Mouse (Mus musculus) liver, adult 2 months (tissue): Measurements from ENCODE around the gene Krtap14. TPM values are rescaled to one million over a fixed set of nuclear protein-coding genes. Genes with fewer than 3 reads are reported as not detected.

Experiments used
- DNase-seq: peaks from one replicate; pipeline ENCODE4 v3.0.0-alpha.2; 2011; ENCODE audit warnings: low read depth, low spot score; ENCODE audit errors: extremely low read depth
- H3K27ac ChIP-seq: fragments of 200-500 bp; replicated peaks from 2 replicates; pipeline ENCODE4 v1.5.1; 2012; ENCODE audit warnings: low read depth, mild to moderate bottlenecking, control low read depth, inconsistent platforms, low read length; ENCODE audit not compliant: insufficient read depth
- H3K27me3 ChIP-seq: fragments of 200-500 bp; 2 replicates; pipeline ENCODE4 v1.6.1; 2012; ENCODE audit warnings: mild to moderate bottlenecking, moderate library complexity, low read length, inconsistent platforms; ENCODE audit not compliant: control insufficient read depth, insufficient read depth
- H3K36me3 ChIP-seq: fragments of 200-500 bp; 2 replicates; pipeline ENCODE4 v1.6.1; 2012; ENCODE audit warnings: low read length, inconsistent platforms; ENCODE audit not compliant: control insufficient read depth, insufficient read depth
- H3K4me1 ChIP-seq: fragments of 200-500 bp; 2 replicates; pipeline ENCODE4 v1.6.1; 2011; ENCODE audit warnings: low read length; ENCODE audit not compliant: control insufficient read depth, insufficient read depth
- H3K4me3 ChIP-seq: fragments of 200-500 bp; 2 replicates; pipeline ENCODE4 v1.5.1; 2011; ENCODE audit warnings: low read depth, mild to moderate bottlenecking, control low read depth, low read length, moderate library complexity; ENCODE audit not compliant: insufficient read depth
- H3K79me2 ChIP-seq: fragments of 200-500 bp; 2 replicates; pipeline ENCODE4 v1.6.1; 2012; ENCODE audit warnings: inconsistent platforms, mild to moderate bottlenecking, low read length, moderate library complexity; ENCODE audit not compliant: control insufficient read depth, insufficient read depth
- H3K9ac ChIP-seq: fragments of 200-500 bp; 2 replicates; pipeline ENCODE4 v1.6.1; 2012; ENCODE audit warnings: low read depth, mild to moderate bottlenecking, control low read depth, inconsistent platforms, low read length
- CTCF ChIP-seq: fragments of 200-500 bp; IDR thresholded peaks from 2 replicates; pipeline ENCODE4 v1.5.1; 2011; ENCODE audit warnings: low read depth, low read length, control low read depth
- POLR2A ChIP-seq: fragments of 200-500 bp; IDR thresholded peaks from 2 replicates; pipeline ENCODE4 v1.6.1; 2011; ENCODE audit warnings: low read length, control low read depth; ENCODE audit not compliant: insufficient read depth; ENCODE audit errors: extremely low read depth
- WGBS: fragments of 180-500 bp; shearing (Covaris S2); methylation state at CpG from one replicate; pipeline ENCODE4 v1.1.7; 2018; 5-methylcytosine and 5-hydroxymethylcytosine counted together
- polyA plus RNA-seq: library from polyadenylated mRNA; depleted of rRNA; stranded (reverse); fragments of >200 nt; gene quantifications from 2 replicates; pipeline ENCODE4 v1.2.3, GENCODE M21; 2012; rRNA removed
- total RNA-seq: library from RNA; depleted of rRNA; stranded (reverse); fragments of >200 nt; gene quantifications from 2 replicates; pipeline ENCODE4 v1.2.3, GENCODE M21; 2014; rRNA removed

The Krtap14 gene
- total RNA-seq (not detected in 2 replicates), polyA plus RNA-seq (not detected in 2 replicates)

DNA sequence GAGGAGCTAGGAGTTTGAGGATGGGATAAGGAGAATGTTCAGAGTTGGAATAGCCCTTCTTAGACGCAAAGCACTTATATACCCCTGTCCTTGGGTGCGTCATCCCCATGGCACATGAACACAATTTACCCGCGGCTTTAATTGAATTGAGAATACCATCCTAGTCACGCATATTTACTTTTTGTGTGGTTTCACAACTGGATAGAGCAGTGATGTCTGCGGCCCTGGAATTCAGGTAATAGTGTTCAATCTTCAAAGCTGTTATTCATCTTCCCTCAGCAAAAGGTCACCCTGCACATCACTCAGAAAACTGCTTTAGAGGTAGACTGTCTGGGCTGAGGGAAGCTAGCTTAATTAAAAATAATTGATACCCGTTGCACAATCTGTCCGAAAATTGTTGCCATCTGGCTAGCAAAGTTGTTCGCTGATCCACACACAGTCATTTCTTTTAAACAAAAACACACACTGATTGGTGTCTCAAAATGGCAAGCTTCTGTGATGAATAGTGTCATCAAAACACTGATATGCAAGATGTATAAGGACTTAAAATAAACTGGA is at the start of gene Krtap14:
Krtap14 (minus strand) TSS at position 51 of the 558 bp plus-strand sequence.
- no peak for DNase-seq
- Histone ChIP-seq H3K27ac (no peak within 1 kb of the TSS), H3K36me3 (no peaks in the 10 kb centered on the region), H3K4me3 (no peak within 1 kb of the TSS), H3K9ac (no peak within 1 kb of the TSS), H3K79me2 (no peaks in the 10 kb centered on the region), H3K4me1 (no peaks in the 10 kb centered on the region), H3K27me3 (no peaks in the 10 kb centered on the region)
- 86% methylated on average over 9 of the region's 9 CpGs for WGBS
- TF ChIP-seq CTCF (no peak), POLR2A (no peak)

DNA sequence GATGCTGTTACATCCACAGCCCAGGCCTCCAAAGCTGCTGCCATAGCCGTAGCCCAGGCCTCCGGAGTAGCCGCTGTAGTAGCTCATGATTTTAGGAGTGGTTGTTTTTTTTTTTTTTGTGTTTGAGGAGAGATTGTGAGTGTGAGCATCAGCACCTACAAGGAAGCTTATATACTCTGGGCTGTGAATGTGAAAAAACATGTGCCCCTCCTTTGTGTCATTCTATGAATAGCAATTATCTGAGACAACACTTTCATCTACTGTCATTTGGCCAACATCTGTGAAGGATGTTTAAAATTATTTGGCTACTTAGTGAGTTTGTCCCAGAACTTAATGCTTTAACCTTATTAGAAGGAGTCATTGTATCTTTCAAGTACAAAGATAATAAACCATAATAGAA is 48.2 kb upstream of the Krtap14 start, which contains the start of gene Krtap19-2:
Krtap19-2 (minus strand) TSS at position 101 of the 400 bp plus-strand sequence.
- H3K27ac ChIP-seq: no peak within 1 kb of the TSS
- DNase-seq: no peak
- no peak within 1 kb of the TSS for H3K4me3 ChIP-seq
- 92% methylated on average over 3 of the region's 3 CpGs for WGBS
- TF ChIP-seq CTCF (no peak), POLR2A (no peak)
- no peaks in the 10 kb centered on the region for H3K27me3 ChIP-seq
- H3K36me3 ChIP-seq: no peaks in the 10 kb centered on the region
- H3K9ac ChIP-seq: no peak within 1 kb of the TSS
- H3K4me1 ChIP-seq: no peaks in the 10 kb centered on the region
- H3K79me2 ChIP-seq: no peaks in the 10 kb centered on the region

DNA sequence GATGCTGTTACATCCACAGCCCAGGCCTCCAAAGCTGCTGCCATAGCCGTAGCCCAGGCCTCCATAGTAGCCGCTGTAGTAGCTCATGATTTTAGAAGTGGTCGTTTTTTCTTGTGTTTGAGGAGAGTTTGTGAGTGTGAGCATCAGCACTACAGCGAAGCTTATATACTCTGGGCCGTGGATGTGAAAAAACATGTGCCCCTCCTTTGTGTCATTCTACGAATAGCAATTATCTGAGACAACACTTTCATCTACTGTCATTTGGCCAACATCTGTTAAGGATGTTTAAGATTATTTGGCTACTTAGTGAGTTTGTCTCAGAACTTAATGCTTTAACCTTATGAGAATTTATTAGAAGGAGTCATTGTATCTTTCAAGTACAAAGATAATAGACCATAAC is 43.4 kb upstream of the Krtap14 start, which contains the start of gene Krtap19-1:
Krtap19-1 (minus strand) TSS at position 101 of the 400 bp plus-strand sequence.
- no peak for DNase-seq
- WGBS: 82% methylated on average over 6 of the region's 6 CpGs

DNA sequence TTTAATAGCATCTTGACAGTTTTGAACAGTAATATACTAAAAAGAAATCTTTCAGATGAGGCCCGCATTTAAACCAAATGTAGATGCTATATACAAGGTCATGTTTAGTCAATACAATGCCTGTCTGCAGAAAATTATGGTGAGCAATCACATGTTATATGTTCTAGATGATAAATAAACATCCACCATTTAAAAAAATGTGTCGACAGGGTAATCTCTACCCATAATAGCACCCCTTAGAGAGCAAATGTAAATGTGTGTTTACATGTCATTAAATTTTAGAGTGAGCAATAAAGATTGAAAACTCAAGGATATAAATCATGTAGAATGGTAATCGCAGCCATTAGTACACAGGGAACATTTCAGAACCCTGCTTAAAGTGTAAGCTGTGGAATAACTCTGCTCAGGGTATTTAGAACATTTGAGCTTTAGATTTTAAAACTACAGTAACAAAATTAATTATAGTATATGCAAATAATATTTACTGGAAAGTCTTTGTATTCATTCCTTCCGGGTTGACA is 39.0 kb upstream of the Krtap14 start:
- Histone ChIP-seq H3K9ac (no peak overlapping the region), H3K36me3 (no peaks in the 10 kb centered on the region), H3K79me2 (no peaks in the 10 kb centered on the region), H3K27ac (no peak overlapping the region), H3K4me3 (no peak overlapping the region), H3K27me3 (no peaks in the 10 kb centered on the region), H3K4me1 (no peaks in the 10 kb centered on the region)
- DNase-seq: no peak
- WGBS: 89% methylated on average over 4 of the region's 4 CpGs
- TF ChIP-seq CTCF (no peak), POLR2A (no peak)

More for the DNA sequence above, 43.4 kb upstream of the Krtap14 start, which contains the start of gene Krtap19-1:
- H3K27me3 ChIP-seq: no peaks in the 10 kb centered on the region
- no peak within 1 kb of the TSS for H3K4me3 ChIP-seq
- no peak within 1 kb of the TSS for H3K27ac ChIP-seq
- H3K36me3 ChIP-seq: no peaks in the 10 kb centered on the region
- no peaks in the 10 kb centered on the region for H3K79me2 ChIP-seq
- TF ChIP-seq POLR2A (no peak), CTCF (no peak)
- H3K4me1 ChIP-seq: no peaks in the 10 kb centered on the region
- no peak within 1 kb of the TSS for H3K9ac ChIP-seq

DNA sequence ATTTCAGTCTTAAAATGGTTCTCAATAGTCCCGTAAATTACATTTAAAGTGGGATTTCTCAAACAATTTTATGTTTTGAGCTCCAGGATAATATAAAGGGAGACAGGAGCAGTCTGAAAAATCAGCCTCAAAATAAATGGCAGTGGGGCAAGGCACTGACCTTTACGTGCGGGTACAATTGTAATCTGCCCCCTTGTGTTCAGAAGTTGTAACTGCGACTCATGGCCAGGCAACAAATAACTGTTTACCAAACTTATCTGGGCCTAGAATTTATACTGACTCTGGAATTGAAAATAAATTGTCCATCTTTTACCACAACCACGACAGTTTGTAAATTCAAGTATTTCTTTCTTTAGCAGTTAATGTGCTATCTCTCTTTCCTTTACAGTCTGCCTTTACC is 25.5 kb upstream of the Krtap14 start:
- H3K4me1 ChIP-seq: peaks cover 3% of the 10 kb centered on the region
- H3K27me3 ChIP-seq: no peaks in the 10 kb centered on the region
- H3K36me3 ChIP-seq: no peaks in the 10 kb centered on the region
- no peak overlapping the region for H3K4me3 ChIP-seq
- WGBS: 8% methylated on average over 5 of the region's 5 CpGs
- no peak overlapping the region for H3K27ac ChIP-seq
- TF ChIP-seq CTCF (peak; percentile 53), POLR2A (no peak)
- DNase-seq: peak; percentile 43
- no peak overlapping the region for H3K9ac ChIP-seq
- no peaks in the 10 kb centered on the region for H3K79me2 ChIP-seq

DNA sequence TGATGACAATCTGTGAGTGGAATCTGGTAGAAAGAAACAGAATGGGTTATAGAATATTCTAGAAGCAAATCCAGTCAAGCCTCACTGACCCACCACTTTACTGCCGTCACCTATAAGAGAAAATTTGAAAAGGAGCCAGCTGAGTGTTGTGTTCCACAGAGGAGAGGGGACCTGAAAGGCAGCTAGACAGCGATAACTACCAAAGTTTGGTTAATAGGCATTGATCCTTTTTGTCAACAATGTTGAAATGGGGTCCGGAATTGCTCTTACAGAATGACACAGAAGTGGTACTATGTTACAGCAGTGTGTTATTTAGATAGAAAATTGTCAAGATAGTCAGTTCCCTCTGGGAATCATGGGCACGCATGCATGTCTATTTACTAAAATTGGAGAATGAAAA is 22.6 kb upstream of the Krtap14 start:
- Histone ChIP-seq H3K36me3 (no peaks in the 10 kb centered on the region), H3K27ac (no peak overlapping the region), H3K79me2 (no peaks in the 10 kb centered on the region), H3K9ac (no peak overlapping the region), H3K4me1 (peaks cover 6% of the 10 kb centered on the region), H3K4me3 (no peak overlapping the region), H3K27me3 (no peaks in the 10 kb centered on the region)
- DNase-seq: peak; percentile 6
- WGBS: 29% methylated on average over 4 of the region's 4 CpGs
- TF ChIP-seq CTCF: no peak
- TF ChIP-seq POLR2A: no peak
